Mouse (Mus musculus) lung, embryonic 14.5 days (tissue): ENCODE measurements at regions not wholly inside any gene's neighbourhood (a gene's known extent, or its start where the extent isn't known, plus 50 kb on each side); places are given as distances from the start of the nearest gene placed in this dataset.
A peak's percentile ranks its signal among the peaks of the same experiment; 100 is the strongest.
"Not testable (repeated sequence)": the region's sequence is repeated elsewhere in the genome, so short reads cannot be mapped to it uniquely, and the experiment has no call there.

ENCODE experiments used
- ATAC-seq: fragments of 200-750 bp; cut with Nextera tagmentation; 2 replicates; pipeline ENCODE4 v1.8.0; 2017; ENCODE audit warnings: mild to moderate bottlenecking, moderate TSS enrichment, moderate library complexity; ENCODE audit not compliant: insufficient read depth
- DNase-seq: peaks from one replicate; pipeline ENCODE4 v3.0.0-alpha.2; 2015
- H3K27ac ChIP-seq: fragments of 300-500 bp; sonication (generic); 2 replicates; pipeline ENCODE4 v1.5.1; 2014; ENCODE audit warnings: low read depth, mild to moderate bottlenecking, moderate library complexity
- H3K27me3 ChIP-seq: fragments of 300-500 bp; sonication (generic); 2 replicates; pipeline ENCODE4 v1.6.1; 2014; ENCODE audit warnings: low read length, control low read depth; ENCODE audit not compliant: insufficient read depth
- H3K36me3 ChIP-seq: fragments of 300-500 bp; sonication (generic); 2 replicates; pipeline ENCODE4 v1.6.1; 2014; ENCODE audit warnings: control low read depth; ENCODE audit not compliant: insufficient read depth
- H3K4me1 ChIP-seq: fragments of 300-500 bp; sonication (generic); 2 replicates; pipeline ENCODE4 v1.6.1; 2014; ENCODE audit warnings: antibody characterized with exemption, control low read depth; ENCODE audit not compliant: insufficient read depth
- H3K4me2 ChIP-seq: fragments of 300-500 bp; sonication (generic); 2 replicates; pipeline ENCODE4 v1.6.1; 2014; ENCODE audit warnings: mild to moderate bottlenecking
- H3K4me3 ChIP-seq: fragments of 300-500 bp; sonication (generic); 2 replicates; pipeline ENCODE4 v1.5.1; 2014; ENCODE audit warnings: low read depth, low read length
- H3K9ac ChIP-seq: fragments of 300-500 bp; sonication (generic); 2 replicates; pipeline ENCODE4 v1.6.1; 2014
- H3K9me3 ChIP-seq: fragments of 300-500 bp; sonication (generic); 2 replicates; pipeline ENCODE4 v1.6.1; 2016; ENCODE audit warnings: low read depth, low read length, control low read depth
- CTCF ChIP-seq: IDR thresholded peaks from 2 replicates; pipeline ENCODE4 v1.5.1; 2016; ENCODE audit warnings: antibody characterized with exemption, low read depth
- WGBS: fragments of 180-500 bp; shearing (Covaris S2); extraction: QIAGEN DNeasy Blood & Tissue Kit; methylation state at CpG from one replicate; pipeline ENCODE4 v1.1.7; 2014; 5-methylcytosine and 5-hydroxymethylcytosine counted together

DNA sequence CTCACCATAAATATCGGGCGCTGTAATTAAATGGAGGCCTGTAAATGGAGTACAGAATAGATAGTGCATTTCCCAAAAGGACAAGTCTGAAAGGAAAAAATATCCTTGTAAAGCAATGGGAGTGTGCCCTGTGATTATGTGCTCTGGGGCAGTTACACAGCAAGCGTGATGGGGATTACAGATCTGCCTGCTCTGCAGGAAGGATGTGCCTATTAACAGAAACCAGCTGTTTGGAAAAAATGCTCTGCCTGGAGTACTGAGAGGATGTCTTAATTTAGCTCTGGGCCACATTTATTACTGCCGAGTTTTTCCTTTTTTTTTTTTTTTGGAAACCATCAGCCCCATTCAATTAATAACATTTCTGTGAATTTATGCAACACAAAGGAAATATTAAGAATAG lies 344.9 kb upstream of the Tpk1 start:
- peak; percentile 98 for ATAC-seq
- no peaks in the 10 kb centered on the region for H3K27me3 ChIP-seq
- DNase-seq: peak; percentile 90
- H3K4me2 ChIP-seq: no peak overlapping the region
- no peaks in the 10 kb centered on the region for H3K36me3 ChIP-seq
- H3K4me1 ChIP-seq: no peaks in the 10 kb centered on the region
- no peak for TF ChIP-seq CTCF
- H3K9ac ChIP-seq: no peak overlapping the region
- H3K9me3 ChIP-seq: no peaks in the 10 kb centered on the region
- no peak overlapping the region for H3K27ac ChIP-seq
- H3K4me3 ChIP-seq: no peak overlapping the region
- 41% methylated on average over 4 of the region's 4 CpGs for WGBS

DNA sequence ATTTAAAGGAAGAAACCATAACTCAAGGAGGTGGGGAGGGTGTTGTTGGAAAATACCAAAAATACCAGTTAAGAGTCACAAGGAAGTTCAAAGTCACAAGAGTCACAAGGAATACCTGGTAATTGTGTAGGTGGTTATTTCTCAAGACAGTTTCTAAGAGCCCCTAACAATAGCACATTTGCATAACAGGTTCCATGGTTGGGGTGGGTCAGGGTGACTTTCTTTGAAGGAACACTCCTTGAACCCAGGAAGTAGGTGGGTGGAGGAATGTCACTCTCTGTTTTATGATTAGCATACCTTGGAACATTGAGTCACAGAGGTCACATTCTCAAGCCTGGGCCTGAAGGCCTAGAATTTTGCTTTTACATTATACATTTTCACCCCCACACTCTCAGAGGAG lies 341.1 kb upstream of the Tpk1 start:
- DNase-seq, H3K4me3 ChIP-seq, H3K9ac ChIP-seq, H3K4me1 ChIP-seq, H3K36me3 ChIP-seq, H3K9me3 ChIP-seq, H3K4me2 ChIP-seq, H3K27ac ChIP-seq, H3K27me3 ChIP-seq, ATAC-seq: not testable (repeated sequence)
